Mouse (Mus musculus): ENCODE data around the gene Padi3. TPM values are rescaled to one million over a fixed set of nuclear protein-coding genes. Genes with fewer than 3 reads are reported as not detected.

Padi3 gene
- polyA plus RNA-seq (2011; ENCODE audit: insufficient read length, low read depth, missing spikeins) = not detected in 2 replicates

GRCm38 (mm10) chr4:140810458-140811260 is at the start of gene Padi3:
Padi3 (minus strand) TSS chr4:140810648.
- Histone ChIP-seq H3K4me1 (ENCODE audit: control insufficient read depth, insufficient read depth, low read length) (no peaks in the 10 kb centered on the region), H3K27ac (ENCODE audit: insufficient read depth, low read length) (no peak within 1 kb of the TSS), H3K4me3 (ENCODE audit: insufficient read depth, low read length) (no peak within 1 kb of the TSS)
- no peak for TF ChIP-seq CTCF (IDR thresholded peaks at IDR 0.05; ENCODE audit: borderline replicate concordance, insufficient read depth, low read length)

GRCm38 (mm10) chr4:140859291-140859690 is 48.8 kb upstream of the Padi3 start:
- H3K4me3 ChIP-seq (ENCODE audit: insufficient read depth, low read length) = no peak overlapping the region
- TF ChIP-seq CTCF (IDR thresholded peaks at IDR 0.05; ENCODE audit: borderline replicate concordance, insufficient read depth, low read length) (no peak), POLR2A (IDR thresholded peaks at IDR 0.05; ENCODE audit: low read depth, low read length) (no peak)
- H3K27ac ChIP-seq (ENCODE audit: insufficient read depth, low read length) = no peak overlapping the region
- H3K4me1 ChIP-seq (ENCODE audit: control insufficient read depth, insufficient read depth, low read length) = no peaks in the 10 kb centered on the region

- no peak overlapping the region for H3K27ac ChIP-seq (ENCODE audit: insufficient read depth, low read length)
- no peaks in the 10 kb centered on the region for H3K4me1 ChIP-seq (ENCODE audit: control insufficient read depth, insufficient read depth, low read length)
- TF ChIP-seq CTCF (IDR thresholded peaks at IDR 0.05; ENCODE audit: borderline replicate concordance, insufficient read depth, low read length) (no peak), POLR2A (IDR thresholded peaks at IDR 0.05; ENCODE audit: low read depth, low read length) (no peak)
- no peak overlapping the region for H3K4me3 ChIP-seq (ENCODE audit: insufficient read depth, low read length)
These were observed 47.4 kb upstream of the Padi3 start for GRCm38 (mm10) chr4:140857813-140858212.

- no peak for TF ChIP-seq CTCF (IDR thresholded peaks at IDR 0.05; ENCODE audit: borderline replicate concordance, insufficient read depth, low read length)
- no peaks in the 10 kb centered on the region for H3K4me1 ChIP-seq (ENCODE audit: control insufficient read depth, insufficient read depth, low read length)
- H3K4me3 ChIP-seq (ENCODE audit: insufficient read depth, low read length) = no peak overlapping the region
- H3K27ac ChIP-seq (ENCODE audit: insufficient read depth, low read length) = no peak overlapping the region
These were observed 46.6 kb upstream of the Padi3 start for GRCm38 (mm10) chr4:140857041-140857440.

GRCm38 (mm10) chr4:140855151-140855550 is 44.7 kb upstream of the Padi3 start:
- TF ChIP-seq CTCF (IDR thresholded peaks at IDR 0.05; ENCODE audit: borderline replicate concordance, insufficient read depth, low read length) (no peak), POLR2A (IDR thresholded peaks at IDR 0.05; ENCODE audit: low read depth, low read length) (no peak)
- no peak overlapping the region for H3K4me3 ChIP-seq (ENCODE audit: insufficient read depth, low read length)
- no peaks in the 10 kb centered on the region for H3K4me1 ChIP-seq (ENCODE audit: control insufficient read depth, insufficient read depth, low read length)
- no peak overlapping the region for H3K27ac ChIP-seq (ENCODE audit: insufficient read depth, low read length)

GRCm38 (mm10) chr4:140854455-140854864 is 44.0 kb upstream of the Padi3 start:
- no peak overlapping the region for H3K27ac ChIP-seq (ENCODE audit: insufficient read depth, low read length)
- TF ChIP-seq CTCF (IDR thresholded peaks at IDR 0.05; ENCODE audit: borderline replicate concordance, insufficient read depth, low read length) (no peak), POLR2A (IDR thresholded peaks at IDR 0.05; ENCODE audit: low read depth, low read length) (no peak)
- no peaks in the 10 kb centered on the region for H3K4me1 ChIP-seq (ENCODE audit: control insufficient read depth, insufficient read depth, low read length)
- H3K4me3 ChIP-seq (ENCODE audit: insufficient read depth, low read length) = no peak overlapping the region

- TF ChIP-seq POLR2A (IDR thresholded peaks at IDR 0.05; ENCODE audit: low read depth, low read length) (no peak), CTCF (IDR thresholded peaks at IDR 0.05; ENCODE audit: borderline replicate concordance, insufficient read depth, low read length) (no peak)
- Histone ChIP-seq H3K4me1 (ENCODE audit: control insufficient read depth, insufficient read depth, low read length) (no peaks in the 10 kb centered on the region), H3K4me3 (ENCODE audit: insufficient read depth, low read length) (no peak overlapping the region), H3K27ac (ENCODE audit: insufficient read depth, low read length) (no peak overlapping the region)
These were observed 43.2 kb upstream of the Padi3 start for GRCm38 (mm10) chr4:140853626-140854025.

- no peak for TF ChIP-seq CTCF (IDR thresholded peaks at IDR 0.05; ENCODE audit: borderline replicate concordance, insufficient read depth, low read length)
- no peak for TF ChIP-seq POLR2A (IDR thresholded peaks at IDR 0.05; ENCODE audit: low read depth, low read length)
- H3K4me3 ChIP-seq (ENCODE audit: insufficient read depth, low read length) = no peak overlapping the region
- no peak overlapping the region for H3K27ac ChIP-seq (ENCODE audit: insufficient read depth, low read length)
- no peaks in the 10 kb centered on the region for H3K4me1 ChIP-seq (ENCODE audit: control insufficient read depth, insufficient read depth, low read length)
These were observed 38.9 kb upstream of the Padi3 start for GRCm38 (mm10) chr4:140849310-140849709.

GRCm38 (mm10) chr4:140845666-140846065 is 35.2 kb upstream of the Padi3 start, which contains the start of gene Padi1:
Padi1 (minus strand) TSS chr4:140845778.
- Histone ChIP-seq H3K4me1 (ENCODE audit: control insufficient read depth, insufficient read depth, low read length) (no peaks in the 10 kb centered on the region), H3K27ac (ENCODE audit: insufficient read depth, low read length) (no peak within 1 kb of the TSS), H3K4me3 (ENCODE audit: insufficient read depth, low read length) (no peak within 1 kb of the TSS)
- no peak for TF ChIP-seq CTCF (IDR thresholded peaks at IDR 0.05; ENCODE audit: borderline replicate concordance, insufficient read depth, low read length)
- no peak for TF ChIP-seq POLR2A (IDR thresholded peaks at IDR 0.05; ENCODE audit: low read depth, low read length)

GRCm38 (mm10) chr4:140844991-140845390 is 34.5 kb upstream of the Padi3 start:
- Histone ChIP-seq H3K4me1 (ENCODE audit: control insufficient read depth, insufficient read depth, low read length) (no peaks in the 10 kb centered on the region), H3K4me3 (ENCODE audit: insufficient read depth, low read length) (no peak overlapping the region), H3K27ac (ENCODE audit: insufficient read depth, low read length) (no peak overlapping the region)
- TF ChIP-seq POLR2A (IDR thresholded peaks at IDR 0.05; ENCODE audit: low read depth, low read length) (no peak), CTCF (IDR thresholded peaks at IDR 0.05; ENCODE audit: borderline replicate concordance, insufficient read depth, low read length) (no peak)

Data from embryonic fibroblast, embryonic 13.5 days (primary cell).